Mouse (Mus musculus): ENCODE measurements around the gene Ttc7b.

DNA sequence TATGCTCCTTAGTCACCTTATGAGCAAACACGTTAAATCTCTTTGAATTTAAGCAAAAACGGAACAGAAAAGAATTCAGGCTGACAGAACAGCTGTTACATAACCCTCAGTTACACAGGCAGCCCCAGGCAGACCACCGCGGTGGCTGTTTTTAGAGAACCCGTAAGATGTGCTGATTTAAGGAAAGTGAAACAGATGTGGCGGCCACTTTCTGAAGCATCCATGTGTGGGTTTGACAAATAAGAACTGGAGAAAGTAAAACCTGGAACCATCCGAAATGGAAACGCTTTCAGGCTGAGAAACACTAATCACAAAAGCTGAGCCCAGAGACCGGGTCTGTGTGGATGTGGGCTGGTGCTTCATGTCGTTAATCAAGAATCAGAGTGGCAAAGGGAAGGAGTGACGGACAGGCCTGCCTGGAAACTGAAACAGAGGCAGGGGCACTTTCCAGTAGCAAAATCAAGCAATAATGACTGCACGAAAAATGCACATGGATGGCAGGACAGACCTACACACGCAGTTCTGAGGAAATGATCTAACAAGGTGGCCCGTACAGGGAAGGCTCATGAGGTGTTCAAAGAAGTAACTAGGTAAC, 139.8 kb downstream of the Ttc7b start:
- TF ChIP-seq CTCF (IDR thresholded peaks at IDR 0.05; ENCODE audit: low read depth) (no peak), EP300 (IDR thresholded peaks at IDR 0.05; ENCODE audit: low read depth) (no peak)

Data from liver, embryonic 14.5 days (tissue).